Mouse (Mus musculus) heart, embryonic 10.5 days (tissue): ENCODE data around the gene Unc80. TPM values are rescaled to one million over a fixed set of nuclear protein-coding genes. Genes with fewer than 3 reads are reported as not detected.

Experiments
- DNase-seq: peaks from one replicate; pipeline ENCODE4 v3.0.0-alpha.2; 2017; ENCODE audit warnings: low spot score
- H3K27ac ChIP-seq: fragments of 300-500 bp; sonication (generic); 2 replicates; pipeline ENCODE4 v1.5.1; 2016; ENCODE audit warnings: mild to moderate bottlenecking
- H3K27me3 ChIP-seq: fragments of 300-500 bp; sonication (generic); 2 replicates; pipeline ENCODE4 v1.6.1; 2016; ENCODE audit warnings: mild to moderate bottlenecking; ENCODE audit not compliant: poor library complexity, insufficient read depth, severe bottlenecking
- H3K36me3 ChIP-seq: fragments of 300-500 bp; sonication (generic); 2 replicates; pipeline ENCODE4 v1.6.1; 2016; ENCODE audit warnings: mild to moderate bottlenecking, moderate library complexity
- H3K4me1 ChIP-seq: fragments of 300-500 bp; sonication (generic); 2 replicates; pipeline ENCODE4 v1.6.1; 2016; ENCODE audit warnings: mild to moderate bottlenecking
- H3K4me3 ChIP-seq: fragments of 300-500 bp; sonication (generic); 2 replicates; pipeline ENCODE4 v1.5.1; 2016; ENCODE audit warnings: mild to moderate bottlenecking, moderate library complexity
- H3K9me3 ChIP-seq: fragments of 300-500 bp; sonication (generic); 2 replicates; pipeline ENCODE4 v1.6.1; 2016; ENCODE audit warnings: mild to moderate bottlenecking, moderate library complexity
- WGBS: fragments of 180-500 bp; shearing (Covaris S2); methylation state at CpG from one replicate; pipeline ENCODE4 v1.1.7; 2016; 5-methylcytosine and 5-hydroxymethylcytosine counted together
- polyA plus RNA-seq: library from polyadenylated mRNA; unstranded; fragments of >200 nt; fragmentation: Nextera tagmentation; extraction: Ambion mirVana; gene quantifications from 2 replicates; pipeline ENCODE4 v1.2.1, GENCODE M21; 2016

Unc80 gene
- polyA plus RNA-seq, 1 experiment from 2014 or later: not detected

- H3K4me3 ChIP-seq: peak overlapping the region; percentile 88
- H3K27me3 ChIP-seq: no peaks in the 10 kb centered on the region
- H3K36me3 ChIP-seq: no peaks in the 10 kb centered on the region
- no peaks in the 10 kb centered on the region for H3K9me3 ChIP-seq
- peak overlapping the region; percentile 90; the same call in 1 of the 2 replicates for H3K27ac ChIP-seq
- 49% methylated on average over 5 of the region's 5 CpGs for WGBS
- peaks cover 18% of the 10 kb centered on the region for H3K4me1 ChIP-seq
- no peak for DNase-seq
Measured at GRCm38 (mm10) chr1:66700149-66700692, 232.1 kb downstream of the Unc80 start.

GRCm38 (mm10) chr1:66700693-66701575 is 232.8 kb downstream of the Unc80 start, which contains the start of gene Rpe:
Gene Rpe (plus strand): TSS chr1:66700831.
- no peaks in the 10 kb centered on the region for H3K36me3 ChIP-seq
- H3K4me1 ChIP-seq: peaks cover 18% of the 10 kb centered on the region
- WGBS: under 1% methylated on average over 73 of the region's 73 CpGs
- no peaks in the 10 kb centered on the region for H3K27me3 ChIP-seq
- DNase-seq: peak; percentile 96
- peak within 1 kb of the TSS; percentile 90 for H3K27ac ChIP-seq
- H3K9me3 ChIP-seq: no peaks in the 10 kb centered on the region
- peak within 1 kb of the TSS; percentile 88 for H3K4me3 ChIP-seq

GRCm38 (mm10) chr1:66701576-66701940 is 233.4 kb downstream of the Unc80 start:
- 30% methylated on average over 2 of the region's 2 CpGs for WGBS

GRCm38 (mm10) chr1:66702623-66703345 is 234.6 kb downstream of the Unc80 start:
- no peak for DNase-seq
- H3K27me3 ChIP-seq: no peaks in the 10 kb centered on the region
- WGBS: 75% methylated on average over 4 of the region's 4 CpGs
- peaks cover 18% of the 10 kb centered on the region for H3K4me1 ChIP-seq
- no peaks in the 10 kb centered on the region for H3K9me3 ChIP-seq
- no peak overlapping the region for H3K4me3 ChIP-seq
- peaks cover 12% of the 10 kb centered on the region for H3K36me3 ChIP-seq
- no peak overlapping the region for H3K27ac ChIP-seq

More at GRCm38 (mm10) chr1:66701576-66701940, 233.4 kb downstream of the Unc80 start:
- Histone ChIP-seq H3K27ac (peak overlapping the region; percentile 90), H3K27me3 (no peaks in the 10 kb centered on the region), H3K9me3 (no peaks in the 10 kb centered on the region), H3K4me1 (peaks cover 18% of the 10 kb centered on the region), H3K36me3 (peaks cover 3% of the 10 kb centered on the region), H3K4me3 (peak overlapping the region; percentile 88)
- DNase-seq: no peak

- Histone ChIP-seq H3K27me3 (no peaks in the 10 kb centered on the region), H3K4me1 (peaks cover 18% of the 10 kb centered on the region), H3K36me3 (peaks cover 26% of the 10 kb centered on the region), H3K27ac (no peak overlapping the region), H3K9me3 (no peaks in the 10 kb centered on the region), H3K4me3 (no peak overlapping the region)
- WGBS: 47% methylated on average over 6 of the region's 6 CpGs
- DNase-seq: no peak
Measured at GRCm38 (mm10) chr1:66704523-66704922, 236.4 kb downstream of the Unc80 start.

GRCm38 (mm10) chr1:66712859-66713258 is 244.7 kb downstream of the Unc80 start:
- H3K4me1 ChIP-seq: no peaks in the 10 kb centered on the region
- H3K4me3 ChIP-seq: no peak overlapping the region
- H3K27ac ChIP-seq: no peak overlapping the region
- H3K27me3 ChIP-seq: no peaks in the 10 kb centered on the region
- peaks cover 55% of the 10 kb centered on the region for H3K36me3 ChIP-seq
- 91% methylated on average over 3 of the region's 3 CpGs for WGBS
- DNase-seq: no peak
- no peaks in the 10 kb centered on the region for H3K9me3 ChIP-seq

GRCm38 (mm10) chr1:66730581-66730980 is 262.4 kb downstream of the Unc80 start:
- Histone ChIP-seq H3K9me3 (no peaks in the 10 kb centered on the region), H3K27ac (no peak overlapping the region), H3K4me1 (no peaks in the 10 kb centered on the region), H3K4me3 (no peak overlapping the region), H3K27me3 (no peaks in the 10 kb centered on the region), H3K36me3 (peaks cover 17% of the 10 kb centered on the region)
- WGBS: 68% methylated on average over 1 of the region's 1 CpGs
- DNase-seq: no peak

Other genes with a start within 250 kb of the Unc80 start
- gene Rpe, start 232.5 kb downstream of the Unc80 start, polyA plus RNA-seq: 38.1 and 42.0 TPM in 2 replicates